Mouse (Mus musculus): ENCODE results near the gene Gm20388. TPM values are rescaled to one million over a fixed set of nuclear protein-coding genes. Genes with fewer than 3 reads are reported as not detected.

The Gm20388 gene
- polyA plus RNA-seq, 1 experiment: 18.7 TPM

- WGBS: 61% methylated on average over 5 of the region's 5 CpGs
- Histone ChIP-seq H3K4me1 (ENCODE audit: control insufficient read depth, insufficient read depth, low read length) (peaks cover 89% of the 10 kb centered on the region), H3K27me3 (ENCODE audit: control insufficient read depth, insufficient read depth, low read length) (no peaks in the 10 kb centered on the region), H3K4me3 (replicated peaks; ENCODE audit: insufficient read depth, low read depth, low read length) (no peak overlapping the region), H3K27ac (ENCODE audit: insufficient read depth, low read length) (no peak overlapping the region)
- no peak for DNase-seq
- TF ChIP-seq POLR2A (IDR thresholded peaks at IDR 0.05; ENCODE audit: borderline replicate concordance, insufficient read depth, low read length) (no peak), CTCF (IDR thresholded peaks at IDR 0.05; ENCODE audit: borderline replicate concordance, insufficient read depth, low read depth, low read length) (no peak)
Measured at GRCm38 (mm10) chr8:122663670-122664069, 2753.0 kb downstream of the Gm20388 start.

- Histone ChIP-seq H3K27me3 (ENCODE audit: control insufficient read depth, insufficient read depth, low read length) (no peaks in the 10 kb centered on the region), H3K4me3 (replicated peaks; ENCODE audit: insufficient read depth, low read depth, low read length) (no peak overlapping the region), H3K4me1 (ENCODE audit: control insufficient read depth, insufficient read depth, low read length) (peaks cover 85% of the 10 kb centered on the region), H3K27ac (ENCODE audit: insufficient read depth, low read length) (peak overlapping the region; percentile 35)
- DNase-seq: peak; percentile 76 to 82
- 7% methylated on average over 8 of the region's 8 CpGs for WGBS
- TF ChIP-seq CTCF (IDR thresholded peaks at IDR 0.05; ENCODE audit: borderline replicate concordance, insufficient read depth, low read depth, low read length) (peak; percentile 15; the same call in 1 of the 2 replicates), POLR2A (IDR thresholded peaks at IDR 0.05; ENCODE audit: borderline replicate concordance, insufficient read depth, low read length) (no peak)
Measured at GRCm38 (mm10) chr8:122665221-122665620, 2754.6 kb downstream of the Gm20388 start.

- no peak for TF ChIP-seq POLR2A (IDR thresholded peaks at IDR 0.05; ENCODE audit: borderline replicate concordance, insufficient read depth, low read length)
- TF ChIP-seq CTCF (IDR thresholded peaks at IDR 0.05; ENCODE audit: borderline replicate concordance, insufficient read depth, low read depth, low read length): no peak
- peak overlapping the region; percentile 71 for H3K27ac ChIP-seq (ENCODE audit: insufficient read depth, low read length)
- peaks cover 88% of the 10 kb centered on the region for H3K4me1 ChIP-seq (ENCODE audit: control insufficient read depth, insufficient read depth, low read length)
- H3K27me3 ChIP-seq (ENCODE audit: control insufficient read depth, insufficient read depth, low read length): no peaks in the 10 kb centered on the region
- 2% methylated on average over 14 of the region's 14 CpGs for WGBS
- peak; percentile 71 for DNase-seq
- no peak overlapping the region for H3K4me3 ChIP-seq (replicated peaks; ENCODE audit: insufficient read depth, low read depth, low read length)
Measured at GRCm38 (mm10) chr8:122665667-122666316, 2755.2 kb downstream of the Gm20388 start.

- no peak for DNase-seq
- no peak overlapping the region for H3K4me3 ChIP-seq (replicated peaks; ENCODE audit: insufficient read depth, low read depth, low read length)
- peaks cover 87% of the 10 kb centered on the region for H3K4me1 ChIP-seq (ENCODE audit: control insufficient read depth, insufficient read depth, low read length)
- H3K27me3 ChIP-seq (ENCODE audit: control insufficient read depth, insufficient read depth, low read length): no peaks in the 10 kb centered on the region
- H3K27ac ChIP-seq (ENCODE audit: insufficient read depth, low read length): peak overlapping the region; percentile 13; the same call in 1 of the 2 replicates
- no peak for TF ChIP-seq CTCF (IDR thresholded peaks at IDR 0.05; ENCODE audit: borderline replicate concordance, insufficient read depth, low read depth, low read length)
- no peak for TF ChIP-seq POLR2A (IDR thresholded peaks at IDR 0.05; ENCODE audit: borderline replicate concordance, insufficient read depth, low read length)
- WGBS: 11% methylated on average over 9 of the region's 9 CpGs
Measured at GRCm38 (mm10) chr8:122666338-122666764, 2755.7 kb downstream of the Gm20388 start.

GRCm38 (mm10) chr8:122666827-122667226, 2756.2 kb downstream of the Gm20388 start:
- TF ChIP-seq CTCF (IDR thresholded peaks at IDR 0.05; ENCODE audit: borderline replicate concordance, insufficient read depth, low read depth, low read length) (no peak), POLR2A (IDR thresholded peaks at IDR 0.05; ENCODE audit: borderline replicate concordance, insufficient read depth, low read length) (no peak)
- no peak overlapping the region for H3K4me3 ChIP-seq (replicated peaks; ENCODE audit: insufficient read depth, low read depth, low read length)
- H3K27ac ChIP-seq (ENCODE audit: insufficient read depth, low read length): peak overlapping the region; percentile 13; the same call in 1 of the 2 replicates
- WGBS: 35% methylated on average over 12 of the region's 12 CpGs
- no peaks in the 10 kb centered on the region for H3K27me3 ChIP-seq (ENCODE audit: control insufficient read depth, insufficient read depth, low read length)
- H3K4me1 ChIP-seq (ENCODE audit: control insufficient read depth, insufficient read depth, low read length): peaks cover 86% of the 10 kb centered on the region
- DNase-seq: no peak

GRCm38 (mm10) chr8:122667854-122668253, 2757.2 kb downstream of the Gm20388 start:
- no peak for TF ChIP-seq POLR2A (IDR thresholded peaks at IDR 0.05; ENCODE audit: borderline replicate concordance, insufficient read depth, low read length)

GRCm38 (mm10) chr8:122669370-122669769, 2758.7 kb downstream of the Gm20388 start:
- DNase-seq: no peak
- Histone ChIP-seq H3K27me3 (ENCODE audit: control insufficient read depth, insufficient read depth, low read length) (no peaks in the 10 kb centered on the region), H3K4me3 (replicated peaks; ENCODE audit: insufficient read depth, low read depth, low read length) (no peak overlapping the region), H3K4me1 (ENCODE audit: control insufficient read depth, insufficient read depth, low read length) (peaks cover 92% of the 10 kb centered on the region), H3K27ac (ENCODE audit: insufficient read depth, low read length) (no peak overlapping the region)
- no peak for TF ChIP-seq POLR2A (IDR thresholded peaks at IDR 0.05; ENCODE audit: borderline replicate concordance, insufficient read depth, low read length)
- WGBS: 42% methylated on average over 5 of the region's 5 CpGs

More at GRCm38 (mm10) chr8:122667854-122668253, 2757.2 kb downstream of the Gm20388 start:
- WGBS: 29% methylated on average over 11 of the region's 11 CpGs
- H3K4me3 ChIP-seq (replicated peaks; ENCODE audit: insufficient read depth, low read depth, low read length): no peak overlapping the region
- H3K27ac ChIP-seq (ENCODE audit: insufficient read depth, low read length): no peak overlapping the region
- no peak for DNase-seq
- no peaks in the 10 kb centered on the region for H3K27me3 ChIP-seq (ENCODE audit: control insufficient read depth, insufficient read depth, low read length)
- peaks cover 89% of the 10 kb centered on the region for H3K4me1 ChIP-seq (ENCODE audit: control insufficient read depth, insufficient read depth, low read length)

GRCm38 (mm10) chr8:122670001-122670400, 2759.4 kb downstream of the Gm20388 start:
- WGBS: 24% methylated on average over 11 of the region's 11 CpGs
- DNase-seq: peak in 1 of 2 experiments; percentile 37
- Histone ChIP-seq H3K27me3 (ENCODE audit: control insufficient read depth, insufficient read depth, low read length) (no peaks in the 10 kb centered on the region), H3K4me3 (replicated peaks; ENCODE audit: insufficient read depth, low read depth, low read length) (no peak overlapping the region), H3K4me1 (ENCODE audit: control insufficient read depth, insufficient read depth, low read length) (peaks cover 92% of the 10 kb centered on the region), H3K27ac (ENCODE audit: insufficient read depth, low read length) (no peak overlapping the region)
- TF ChIP-seq CTCF (IDR thresholded peaks at IDR 0.05; ENCODE audit: borderline replicate concordance, insufficient read depth, low read depth, low read length) (no peak), POLR2A (IDR thresholded peaks at IDR 0.05; ENCODE audit: borderline replicate concordance, insufficient read depth, low read length) (no peak)
